ENCODE assay signal across 14 mouse cellular contexts in genomic region chr11:102964547-102965091, GRCm38 (mm10). TPM values are rescaled to one million over a fixed set of nuclear protein-coding genes. Genes with fewer than 3 reads are reported as not detected.
DNase-seq lines count a peak whose midpoint lies in the region; ATAC-seq lines count a peak whose summit lies in the region.
"Had no signal": no experiment of that assay in that cellular context is flagged by ENCODE, and none has a peak within 500 bp of the region (broad histone marks: within the 10 kb centered on the region; RNA-seq: fewer than 3 reads in every experiment).

No protein-coding gene starts in this region.

- no peaks in the 10 kb centered on the region for H3K36me3 ChIP-seq in forebrain, embryonic 10.5 days (replicated peaks)
- H3K36me3 ChIP-seq in forebrain, embryonic 14.5 days (ENCODE audit: control insufficient read depth, insufficient read depth, low read length): no peaks in the 10 kb centered on the region
- H3K36me3 ChIP-seq in neural tube, embryonic 13.5 days: no peaks in the 10 kb centered on the region
- H3K36me3 ChIP-seq in limb, embryonic 13.5 days: no peaks in the 10 kb centered on the region
- no peaks in the 10 kb centered on the region for H3K36me3 ChIP-seq in midbrain, embryonic 15.5 days (replicated peaks)
- H3K36me3 ChIP-seq: heart, embryonic 12.5 days; limb, embryonic 15.5 days had no signal

- H3K27me3 ChIP-seq in forebrain, embryonic 10.5 days (ENCODE audit: poor library complexity, severe bottlenecking): peaks cover 48% of the 10 kb centered on the region
- no peaks in the 10 kb centered on the region for H3K27me3 ChIP-seq in forebrain, embryonic 14.5 days (replicated peaks; ENCODE audit: control insufficient read depth, insufficient read depth, low read length)
- peaks cover 51% of the 10 kb centered on the region for H3K27me3 ChIP-seq in neural tube, embryonic 13.5 days
- H3K27me3 ChIP-seq in limb, embryonic 13.5 days: peaks cover 6% of the 10 kb centered on the region; the same call in 1 of the 2 replicates
- no peaks in the 10 kb centered on the region for H3K27me3 ChIP-seq in midbrain, embryonic 15.5 days (replicated peaks)

- no peak for DNase-seq in forebrain, embryonic 10.5 days (ENCODE audit: extremely low spot score, low spot score)
- no peak for DNase-seq in forebrain, embryonic 14.5 days (ENCODE audit: low spot score)
- DNase-seq in neural tube, embryonic 10.5 days (ENCODE audit: extremely low spot score, low spot score): no peak
- DNase-seq in embryo, embryonic 9.5 days (ENCODE audit: extremely low spot score): no peak
- DNase-seq in ovary, adult 18-20 months (ENCODE audit: low spot score): no peak
- DNase-seq: cerebellum, adult 2 months; layer of hippocampus, adult 9-11 months; thymus, postnatal 25 days had no signal

- no peak overlapping the region; the same call in 1 of the 2 replicates for H3K4me2 ChIP-seq in forebrain, embryonic 14.5 days (ENCODE audit: low read length)
- H3K4me2 ChIP-seq in neural tube, embryonic 13.5 days: no peak overlapping the region
- H3K4me2 ChIP-seq in limb, embryonic 13.5 days (replicated peaks): no peak overlapping the region
- H3K4me2 ChIP-seq in midbrain, embryonic 15.5 days: no peak overlapping the region

- no peak for ATAC-seq in forebrain, embryonic 14.5 days
- ATAC-seq in neural tube, embryonic 13.5 days (ENCODE audit: low read depth): peak; percentile 26; the same call in 1 of the 2 replicates
- 0 out of 2 replicates have a peak, but pooled peaks have one; percentile 30 for ATAC-seq in limb, embryonic 13.5 days (ENCODE audit: low FRiP score, low read depth)
- peak; percentile 57; the same call in 1 of the 2 replicates for ATAC-seq in midbrain, embryonic 15.5 days (replicated peaks)

- WGBS in forebrain, embryonic 10.5 days: 70% methylated on average over 16 of the region's 16 CpGs
- 73% methylated on average over 16 of the region's 16 CpGs for WGBS in forebrain, embryonic 14.5 days
- WGBS in neural tube, embryonic 13.5 days: 64% methylated on average over 16 of the region's 16 CpGs
- WGBS in limb, embryonic 13.5 days: 61% methylated on average over 16 of the region's 16 CpGs
- WGBS in midbrain, embryonic 15.5 days: 63% methylated on average over 16 of the region's 16 CpGs

- H3K27ac ChIP-seq in forebrain, embryonic 10.5 days: peak overlapping the region; percentile 91
- no peak overlapping the region for H3K27ac ChIP-seq in forebrain, embryonic 14.5 days (ENCODE audit: low read depth, low read length)
- H3K27ac ChIP-seq in neural tube, embryonic 13.5 days (replicated peaks): peak overlapping the region; percentile 87
- H3K27ac ChIP-seq in limb, embryonic 13.5 days: no peak overlapping the region
- peak overlapping the region; percentile 53 for H3K27ac ChIP-seq in midbrain, embryonic 15.5 days
- H3K27ac ChIP-seq: limb, embryonic 15.5 days had no signal

- H3K4me1 ChIP-seq in forebrain, embryonic 10.5 days: peaks cover 43% of the 10 kb centered on the region
- H3K4me1 ChIP-seq in forebrain, embryonic 14.5 days (ENCODE audit: control insufficient read depth, insufficient read depth, low read length): peaks cover 13% of the 10 kb centered on the region
- H3K4me1 ChIP-seq in neural tube, embryonic 13.5 days (replicated peaks): peaks cover 26% of the 10 kb centered on the region
- H3K4me1 ChIP-seq in limb, embryonic 13.5 days: peaks cover 23% of the 10 kb centered on the region
- peaks cover 21% of the 10 kb centered on the region for H3K4me1 ChIP-seq in midbrain, embryonic 15.5 days

- H3K9ac ChIP-seq in forebrain, embryonic 14.5 days (ENCODE audit: low read length): no peak overlapping the region
- no peak overlapping the region for H3K9ac ChIP-seq in neural tube, embryonic 13.5 days
- H3K9ac ChIP-seq in limb, embryonic 13.5 days: no peak overlapping the region
- no peak overlapping the region for H3K9ac ChIP-seq in midbrain, embryonic 15.5 days
- H3K9ac ChIP-seq: limb, embryonic 15.5 days had no signal

- no peaks in the 10 kb centered on the region for H3K9me3 ChIP-seq in forebrain, embryonic 10.5 days
- no peaks in the 10 kb centered on the region for H3K9me3 ChIP-seq in forebrain, embryonic 14.5 days (replicated peaks; ENCODE audit: control insufficient read depth, low read length)
- no peaks in the 10 kb centered on the region for H3K9me3 ChIP-seq in neural tube, embryonic 13.5 days
- no peaks in the 10 kb centered on the region for H3K9me3 ChIP-seq in limb, embryonic 13.5 days
- H3K9me3 ChIP-seq in midbrain, embryonic 15.5 days: no peaks in the 10 kb centered on the region
- H3K9me3 ChIP-seq: heart, embryonic 12.5 days; limb, embryonic 15.5 days; megakaryocyte, embryonic 14.5 days had no signal

- H3K4me3 ChIP-seq in forebrain, embryonic 10.5 days: no peak overlapping the region
- H3K4me3 ChIP-seq in forebrain, embryonic 14.5 days (ENCODE audit: low read depth, low read length): no peak overlapping the region
- H3K4me3 ChIP-seq in neural tube, embryonic 13.5 days: no peak overlapping the region
- no peak overlapping the region for H3K4me3 ChIP-seq in limb, embryonic 13.5 days
- no peak overlapping the region for H3K4me3 ChIP-seq in midbrain, embryonic 15.5 days
- H3K4me3 ChIP-seq: heart, embryonic 12.5 days; megakaryocyte, embryonic 14.5 days had no signal

RNA-seq across cellular contexts. Expression of gene C1ql1, which starts 18.1 kb away (rescaled TPM):
- 2.6 and 2.8 TPM in 2 replicates for polyA plus RNA-seq in forebrain, embryonic 10.5 days (2016; fragmentation: Nextera tagmentation; extraction: Ambion mirVana)
- polyA plus RNA-seq in forebrain, embryonic 14.5 days (2014; fragmentation: Nextera tagmentation; extraction: Ambion mirVana): 1.9 and 2.5 TPM in 2 replicates
- 1.9 and 2.0 TPM in 2 replicates for polyA plus RNA-seq in neural tube, embryonic 13.5 days (2015; fragmentation: Nextera tagmentation; extraction: Ambion mirVana)
- 1.4 and 1.7 TPM in 2 replicates for polyA plus RNA-seq in limb, embryonic 13.5 days (2015; fragmentation: Nextera tagmentation; extraction: Ambion mirVana)
- polyA plus RNA-seq in midbrain, embryonic 15.5 days (2015; fragmentation: Nextera tagmentation; extraction: Ambion mirVana): 11.7 and 14.0 TPM in 2 replicates

RNA-seq across cellular contexts. Expression of gene Kif18b, which starts 39.7 kb away (rescaled TPM):
- polyA plus RNA-seq in forebrain, embryonic 10.5 days (2016; fragmentation: Nextera tagmentation; extraction: Ambion mirVana): 14.5 and 15.5 TPM in 2 replicates
- polyA plus RNA-seq in forebrain, embryonic 14.5 days (2014; fragmentation: Nextera tagmentation; extraction: Ambion mirVana): 4.3 and 5.1 TPM in 2 replicates
- 1.7 and 2.5 TPM in 2 replicates for polyA plus RNA-seq in neural tube, embryonic 13.5 days (2015; fragmentation: Nextera tagmentation; extraction: Ambion mirVana)
- polyA plus RNA-seq in limb, embryonic 13.5 days (2015; fragmentation: Nextera tagmentation; extraction: Ambion mirVana): 10.8 and 11.0 TPM in 2 replicates
- 1.8 and 2.4 TPM in 2 replicates for polyA plus RNA-seq in midbrain, embryonic 15.5 days (2015; fragmentation: Nextera tagmentation; extraction: Ambion mirVana)

Comparison
In these comparisons a context has a peak if more than half of its experiments do, and no peak if none do; other contexts are left out.
1. H3K27ac ChIP-seq: peak in forebrain, embryonic 10.5 days (single experiment), neural tube, embryonic 13.5 days (single experiment) and midbrain, embryonic 15.5 days (single experiment); none in forebrain, embryonic 14.5 days (single experiment) and limb, embryonic 13.5 days (single experiment).